Mouse (Mus musculus): Measurements from ENCODE around the gene Fbxo17.

DNA sequence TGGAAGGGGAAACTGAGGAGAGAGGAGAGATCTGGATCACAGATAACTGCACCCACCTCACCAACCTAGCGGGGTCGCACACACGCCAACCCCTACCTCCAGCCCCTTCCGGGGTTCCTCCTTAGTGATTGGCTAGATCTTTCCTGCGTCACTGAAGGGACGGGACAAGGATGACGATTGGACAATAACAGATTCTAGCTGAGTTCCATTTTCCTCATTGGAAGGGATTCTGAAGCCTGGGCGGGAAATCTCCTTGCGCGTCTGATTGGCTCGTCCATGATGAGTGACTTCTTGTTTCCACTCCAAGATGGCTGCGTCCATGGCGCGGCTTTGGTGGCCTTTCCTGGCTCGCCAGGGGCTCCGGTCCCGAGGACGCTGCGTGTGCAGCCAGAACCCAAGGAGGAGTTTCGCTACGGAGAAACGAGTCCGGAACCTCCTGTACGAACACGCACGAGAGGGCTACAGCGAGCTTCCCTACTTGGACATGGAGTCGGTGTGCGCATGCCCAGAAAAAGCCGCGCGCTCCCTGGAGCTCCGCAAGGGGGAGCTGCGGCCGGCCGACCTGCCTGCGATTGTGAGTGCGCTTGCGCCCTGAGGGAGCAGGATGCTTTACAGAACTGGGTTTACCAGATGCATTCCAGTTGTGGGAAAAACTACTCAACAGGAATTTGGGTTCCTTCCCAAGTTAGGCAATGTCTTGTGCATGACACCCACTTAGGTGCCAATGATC is 25.3 kb downstream of the Fbxo17 start, which contains the start of the genes Mrps12 and Sars2:
- peak; percentile 81 for TF ChIP-seq POLR2A (IDR thresholded peaks at IDR 0.05; ENCODE audit: low read depth, low read length)
- TF ChIP-seq CTCF (IDR thresholded peaks at IDR 0.05; ENCODE audit: extremely low read depth, insufficient read depth, insufficient read length, insufficient replicate concordance), result peak; percentile 85
